In genomic region chr13:42292593-42292992, GRCm38 (mm10) we compare ENCODE assay signal across 28 mouse cellular contexts. TPM values are rescaled to one million over a fixed set of nuclear protein-coding genes. Genes with fewer than 3 reads are reported as not detected.
DNase-seq lines count a peak whose midpoint lies in the region; ATAC-seq and TF ChIP-seq lines count a peak whose summit lies in the region.
"Had no signal": no experiment of that assay in that cellular context is flagged by ENCODE, and none has a peak within 500 bp of the region (broad histone marks: within the 10 kb centered on the region; RNA-seq: fewer than 3 reads in every experiment).

No protein-coding gene starts in this region.

- no peak for TF ChIP-seq POLR2A in heart, adult 2 months (IDR thresholded peaks at IDR 0.05; ENCODE audit: insufficient read depth, low read depth, low read length)

- peak overlapping the region; percentile 72 for H3K27ac ChIP-seq in heart, embryonic 10.5 days
- peak overlapping the region; percentile 70 for H3K27ac ChIP-seq in heart, embryonic 13.5 days (replicated peaks)
- H3K27ac ChIP-seq in heart, embryonic 16.5 days (ENCODE audit: low read length), result peak overlapping the region; percentile 25
- no peak overlapping the region for H3K27ac ChIP-seq in heart, adult 2 months
- H3K27ac ChIP-seq: embryonic facial prominence, embryonic 12.5 days; embryonic facial prominence, embryonic 15.5 days; hindbrain, embryonic 12.5 days; hindbrain, embryonic 15.5 days had no signal

- no peaks in the 10 kb centered on the region for H3K27me3 ChIP-seq in heart, embryonic 10.5 days (ENCODE audit: insufficient read depth, poor library complexity, severe bottlenecking)
- no peaks in the 10 kb centered on the region for H3K27me3 ChIP-seq in heart, embryonic 13.5 days (replicated peaks)
- no peaks in the 10 kb centered on the region for H3K27me3 ChIP-seq in heart, embryonic 16.5 days (ENCODE audit: control insufficient read depth, insufficient read depth, low read length)
- H3K27me3 ChIP-seq in heart, adult 2 months (ENCODE audit: control insufficient read depth, insufficient read depth, low read length), result no peaks in the 10 kb centered on the region
- H3K27me3 ChIP-seq: CH12.LX; embryonic facial prominence, embryonic 12.5 days; embryonic facial prominence, embryonic 15.5 days; hindbrain, embryonic 12.5 days; hindbrain, embryonic 15.5 days; Patski had no signal

- WGBS in heart, embryonic 10.5 days, result 62% methylated on average over 5 of the region's 5 CpGs
- WGBS in heart, embryonic 13.5 days, result 53% methylated on average over 5 of the region's 5 CpGs
- WGBS in heart, embryonic 16.5 days, result 46% methylated on average over 5 of the region's 5 CpGs
- WGBS in heart, adult 2 months, result 58% methylated on average over 5 of the region's 5 CpGs

- no peak for TF ChIP-seq EP300 in heart, adult 2 months (IDR thresholded peaks at IDR 0.05; ENCODE audit: insufficient read depth, low read depth, low read length)

- H3K79me2 ChIP-seq in heart, adult 2 months (replicated peaks; ENCODE audit: control insufficient read depth, insufficient read depth, low read length), result no peaks in the 10 kb centered on the region

- H3K9me3 ChIP-seq in heart, embryonic 10.5 days, result no peaks in the 10 kb centered on the region
- H3K9me3 ChIP-seq in heart, embryonic 13.5 days, result no peaks in the 10 kb centered on the region
- no peaks in the 10 kb centered on the region for H3K9me3 ChIP-seq in heart, embryonic 16.5 days (replicated peaks; ENCODE audit: control insufficient read depth, low read length)
- H3K9me3 ChIP-seq: embryonic facial prominence, embryonic 12.5 days; embryonic facial prominence, embryonic 15.5 days; G1E; hindbrain, embryonic 12.5 days; hindbrain, embryonic 15.5 days had no signal

- DNase-seq in heart, embryonic 10.5 days (ENCODE audit: low spot score), result no peak
- DNase-seq in heart, postnatal 36 days, result no peak
- no peak for DNase-seq in heart, postnatal 4 days
- DNase-seq in heart, adult 2 months, result no peak
- DNase-seq in spleen, postnatal 14 days (ENCODE audit: low spot score in 2 of 2), result no peak
- DNase-seq: adrenal gland, postnatal 10 days; adrenal gland, postnatal 36 days; B cell, adult 2 months; cerebellum, adult 11 months; cerebellum, adult 2 months; cerebellum, adult 9-11 months; cerebellum, postnatal 25 days; forebrain, postnatal 0 days; gastrocnemius, postnatal 10 days; gastrocnemius, postnatal 36 days; kidney, adult 2 months had no signal

- H3K4me3 ChIP-seq in heart, embryonic 10.5 days, result no peak overlapping the region
- no peak overlapping the region for H3K4me3 ChIP-seq in heart, embryonic 13.5 days
- no peak overlapping the region for H3K4me3 ChIP-seq in heart, embryonic 16.5 days (ENCODE audit: low read length)
- H3K4me3 ChIP-seq in heart, adult 2 months, result no peak overlapping the region
- H3K4me3 ChIP-seq: embryonic facial prominence, embryonic 12.5 days; embryonic facial prominence, embryonic 15.5 days; hindbrain, embryonic 12.5 days; hindbrain, embryonic 15.5 days had no signal

- 0 out of 2 replicates have a peak overlapping the region, but pooled peaks have one; percentile 28 for H3K9ac ChIP-seq in heart, embryonic 13.5 days
- no peak overlapping the region for H3K9ac ChIP-seq in heart, embryonic 16.5 days (ENCODE audit: low read length)
- H3K9ac ChIP-seq in heart, adult 2 months (ENCODE audit: low read depth, low read length), result no peak overlapping the region
- H3K9ac ChIP-seq: embryonic facial prominence, embryonic 12.5 days; embryonic facial prominence, embryonic 15.5 days; forebrain, postnatal 0 days; hindbrain, embryonic 12.5 days; hindbrain, embryonic 15.5 days had no signal

- peak overlapping the region; percentile 50 for H3K4me2 ChIP-seq in heart, embryonic 13.5 days
- H3K4me2 ChIP-seq in heart, embryonic 16.5 days (ENCODE audit: low read depth, low read length), result peak overlapping the region; percentile 17; the same call in 1 of the 2 replicates
- H3K4me2 ChIP-seq: embryonic facial prominence, embryonic 12.5 days; embryonic facial prominence, embryonic 15.5 days; hindbrain, embryonic 12.5 days; hindbrain, embryonic 15.5 days had no signal

- no peak for ATAC-seq in heart, embryonic 13.5 days (ENCODE audit: extremely low read depth, insufficient number of reproducible peaks, low FRiP score, low TSS enrichment)
- ATAC-seq in heart, embryonic 16.5 days (replicated peaks; ENCODE audit: extremely low read depth, insufficient read depth, low FRiP score), result 0 out of 2 replicates have a peak, but pooled peaks have one; percentile 10
- ATAC-seq: forebrain, embryonic 14.5 days; forebrain, postnatal 0 days; intestine, postnatal 0 days; Patski had no signal

- intact Hi-C loops in heart, postnatal 36 days (cut with DNase I), result no loop called here
- intact Hi-C loops in heart, adult 2 months (cut with DNase I), result no loop called here

- TF ChIP-seq CTCF in heart, adult 2 months (IDR thresholded peaks at IDR 0.05), result no peak

- no peaks in the 10 kb centered on the region for H3K36me3 ChIP-seq in heart, embryonic 10.5 days
- H3K36me3 ChIP-seq in heart, embryonic 13.5 days, result no peaks in the 10 kb centered on the region
- H3K36me3 ChIP-seq in heart, embryonic 16.5 days (ENCODE audit: control insufficient read depth, insufficient read depth), result no peaks in the 10 kb centered on the region
- no peaks in the 10 kb centered on the region for H3K36me3 ChIP-seq in heart, adult 2 months (ENCODE audit: control insufficient read depth, insufficient read depth, low read length)
- H3K36me3 ChIP-seq: embryonic facial prominence, embryonic 12.5 days; embryonic facial prominence, embryonic 15.5 days; G1E; hindbrain, embryonic 12.5 days; hindbrain, embryonic 15.5 days had no signal

- peaks cover 12% of the 10 kb centered on the region; the same call in 1 of the 2 replicates for H3K4me1 ChIP-seq in heart, embryonic 10.5 days
- peaks cover 27% of the 10 kb centered on the region for H3K4me1 ChIP-seq in heart, embryonic 13.5 days
- H3K4me1 ChIP-seq in heart, embryonic 16.5 days (ENCODE audit: control insufficient read depth, insufficient read depth, low read length), result peaks cover 21% of the 10 kb centered on the region
- H3K4me1 ChIP-seq in heart, adult 2 months (ENCODE audit: control insufficient read depth, insufficient read depth, low read length), result peaks cover 4% of the 10 kb centered on the region
- H3K4me1 ChIP-seq: hindbrain, embryonic 12.5 days; hindbrain, embryonic 15.5 days had no signal

RNA-seq across cellular contexts. Expression of gene Edn1, which starts 8.7 kb away (rescaled TPM):
- 6.1 and 7.6 TPM in 2 replicates for polyA plus RNA-seq in heart, embryonic 10.5 days (2016; fragmentation: Nextera tagmentation; extraction: Ambion mirVana)
- 1 to 10 TPM; 5.3 TPM for total RNA-seq in heart, postnatal 36 days (2021)
- polyA plus RNA-seq in heart, embryonic 13.5 days (2015; fragmentation: Nextera tagmentation; extraction: Ambion mirVana), result 7.1 TPM in 2 replicates
- total RNA-seq in heart, postnatal 4 days (2021), result 10 to 100 TPM; 12.1 to 15.2 TPM
- polyA plus RNA-seq in heart, embryonic 16.5 days (2015; fragmentation: Nextera tagmentation; extraction: Ambion mirVana), result 7.5 and 7.8 TPM in 2 replicates
- 1 to 10 TPM; 3.0 to 3.2 TPM for total RNA-seq in heart, adult 2 months (2021)
- polyA plus RNA-seq in heart, adult 2 months (2012; rRNA removed), result 2.2 and 4.4 TPM in 2 replicates
- total RNA-seq: CH12.LX; granulocyte monocyte progenitor cell, adult 5-6 weeks had no signal
- polyA plus RNA-seq: G1E had no signal
